Mouse (Mus musculus): Measurements from ENCODE around the gene Zdhhc9. TPM values are rescaled to one million over a fixed set of nuclear protein-coding genes. Genes with fewer than 3 reads are reported as not detected.

Gene Zdhhc9
- total RNA-seq (2014; rRNA removed) (35.4 and 38.0 TPM in 2 replicates), polyA plus RNA-seq (2015; fragmentation: Nextera tagmentation; extraction: Ambion mirVana) (5.7 and 6.4 TPM in 2 replicates)

DNA sequence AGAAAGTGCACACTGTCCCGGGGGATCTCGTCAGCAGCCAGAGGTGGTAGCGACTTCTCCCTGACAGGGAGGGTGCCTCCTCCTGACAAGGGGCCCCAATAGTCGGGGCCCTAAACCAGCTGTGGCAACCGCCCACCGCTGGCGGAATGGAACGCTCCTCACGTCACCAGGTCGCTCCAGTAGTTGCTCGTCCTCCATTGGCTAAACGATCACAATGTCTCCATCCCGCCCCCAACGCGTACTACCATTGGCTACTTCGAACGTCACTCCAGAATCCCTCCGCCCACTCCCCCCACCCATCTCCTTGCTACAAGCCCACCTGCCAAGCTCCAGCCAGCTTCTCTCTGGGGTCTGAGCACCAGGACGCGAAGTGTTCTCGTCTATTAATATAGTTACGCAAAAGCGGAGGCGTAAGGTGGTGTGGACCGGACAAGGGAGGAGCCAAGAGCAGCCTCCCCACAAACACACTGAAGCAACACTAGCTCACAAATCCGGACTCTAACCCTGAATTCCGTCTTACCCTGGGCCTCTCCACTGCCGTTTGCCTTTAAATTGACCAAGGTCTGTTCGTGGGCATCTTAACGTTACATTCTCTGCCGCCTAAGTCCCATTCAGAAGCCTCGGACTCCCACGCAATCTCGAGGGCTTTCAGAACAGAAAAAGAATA, at the start of gene Zdhhc9:
TSS of gene Zdhhc9 (minus strand) at position 360 of the 667 bp plus-strand sequence.
- no peaks in the 10 kb centered on the region for H3K36me3 ChIP-seq (ENCODE audit: insufficient read depth, low read length)
- H3K4me3 ChIP-seq (ENCODE audit: low read length), result peak within 1 kb of the TSS; percentile 67
- H3K27me3 ChIP-seq (ENCODE audit: insufficient read depth, low read length), result no peaks in the 10 kb centered on the region
- TF ChIP-seq CTCF (IDR thresholded peaks at IDR 0.05; ENCODE audit: low read depth), result no peak
- DNase-seq (ENCODE audit: low spot score) (peak; percentile 91), ATAC-seq (peak; percentile 99)
- H3K9me3 ChIP-seq (ENCODE audit: low read length), result no peaks in the 10 kb centered on the region
- H3K4me1 ChIP-seq (ENCODE audit: insufficient read depth, low read length), result no peaks in the 10 kb centered on the region
- 27% methylated on average over 34 of the region's 34 CpGs for WGBS
- peak within 1 kb of the TSS; percentile 51; the same call in 1 of the 2 replicates for H3K27ac ChIP-seq
- H3K9ac ChIP-seq (replicated peaks; ENCODE audit: low read length), result peak within 1 kb of the TSS; percentile 62
- H3K4me2 ChIP-seq (ENCODE audit: low read depth, low read length), result peak within 1 kb of the TSS; percentile 60

DNA sequence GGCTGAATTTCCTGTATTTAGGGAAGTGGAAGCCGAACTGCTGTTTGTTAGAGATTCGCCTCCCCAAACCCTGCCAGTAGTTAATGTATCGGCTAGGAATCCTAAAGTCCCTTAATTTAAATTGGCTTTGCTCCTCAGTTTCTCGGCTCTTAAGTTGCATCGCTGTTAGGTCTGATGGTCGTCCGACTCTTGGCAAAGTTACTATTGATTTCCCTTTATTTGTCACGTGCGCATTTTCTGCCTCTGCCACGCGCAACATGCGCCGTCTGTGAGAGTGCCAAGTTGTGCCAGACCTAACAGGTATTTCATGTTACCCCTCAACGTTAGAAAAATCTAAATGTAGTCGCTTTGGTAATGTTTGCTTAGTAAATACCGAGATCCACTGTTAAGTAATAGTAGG, 48.3 kb upstream of the Zdhhc9 start:
- Histone ChIP-seq H3K9me3 (ENCODE audit: low read length) (no peaks in the 10 kb centered on the region), H3K9ac (replicated peaks; ENCODE audit: low read length) (peak overlapping the region; percentile 33; the same call in 1 of the 2 replicates), H3K36me3 (ENCODE audit: insufficient read depth, low read length) (no peaks in the 10 kb centered on the region), H3K4me3 (ENCODE audit: low read length) (peak overlapping the region; percentile 48), H3K4me2 (ENCODE audit: low read depth, low read length) (peak overlapping the region; percentile 57), H3K27me3 (ENCODE audit: insufficient read depth, low read length) (no peaks in the 10 kb centered on the region), H3K4me1 (ENCODE audit: insufficient read depth, low read length) (no peaks in the 10 kb centered on the region), H3K27ac (no peak overlapping the region)
- ATAC-seq, result peak; percentile 16; the same call in 1 of the 2 replicates
- TF ChIP-seq CTCF (IDR thresholded peaks at IDR 0.05; ENCODE audit: low read depth), result no peak
- DNase-seq (ENCODE audit: low spot score), result peak; percentile 2
- 18% methylated on average over 16 of the region's 16 CpGs for WGBS

DNA sequence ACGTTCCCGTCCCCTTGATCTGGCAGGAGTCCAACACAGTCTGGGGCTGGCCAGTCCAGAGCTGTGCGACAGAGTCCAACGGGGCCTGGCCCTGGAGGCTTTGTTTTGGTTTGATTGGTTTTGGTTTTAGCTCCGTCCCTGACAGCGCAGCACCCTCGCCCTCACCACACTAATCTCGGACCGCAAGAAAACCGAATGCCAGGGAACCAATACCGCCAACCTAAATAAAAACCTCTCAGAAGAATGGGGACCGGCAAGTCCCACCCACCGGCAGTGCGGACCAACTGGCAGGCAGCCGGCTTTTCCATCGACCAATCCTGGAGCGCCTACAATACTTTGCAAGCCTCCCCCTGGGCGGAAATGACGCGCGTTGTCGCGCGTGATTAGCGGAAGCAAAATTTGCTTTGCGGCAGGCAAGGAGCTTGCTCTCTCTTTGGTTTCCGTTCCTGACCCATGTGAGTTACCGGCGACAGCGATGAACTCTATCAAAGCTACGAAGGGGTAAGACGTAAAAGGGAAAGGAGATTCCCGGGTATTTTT, 47.9 kb upstream of the Zdhhc9 start, which contains the start of gene Utp14a:
TSS of gene Utp14a (plus strand) at position 395 of the 540 bp plus-strand sequence.
- peak; percentile 97 for DNase-seq (ENCODE audit: low spot score)
- H3K4me3 ChIP-seq (ENCODE audit: low read length), result peak within 1 kb of the TSS; percentile 48
- H3K27me3 ChIP-seq (ENCODE audit: insufficient read depth, low read length), result no peaks in the 10 kb centered on the region
- H3K27ac ChIP-seq, result peak within 1 kb of the TSS; percentile 69; the same call in 1 of the 2 replicates
- 17% methylated on average over 33 of the region's 33 CpGs for WGBS
- TF ChIP-seq CTCF (IDR thresholded peaks at IDR 0.05; ENCODE audit: low read depth), result no peak
- H3K9ac ChIP-seq (replicated peaks; ENCODE audit: low read length), result peak within 1 kb of the TSS; percentile 33
- H3K9me3 ChIP-seq (ENCODE audit: low read length), result no peaks in the 10 kb centered on the region
- ATAC-seq, result peak; percentile 100
- H3K4me1 ChIP-seq (ENCODE audit: insufficient read depth, low read length), result no peaks in the 10 kb centered on the region
- no peaks in the 10 kb centered on the region for H3K36me3 ChIP-seq (ENCODE audit: insufficient read depth, low read length)
- peak within 1 kb of the TSS; percentile 62 for H3K4me2 ChIP-seq (ENCODE audit: low read depth, low read length)

DNA sequence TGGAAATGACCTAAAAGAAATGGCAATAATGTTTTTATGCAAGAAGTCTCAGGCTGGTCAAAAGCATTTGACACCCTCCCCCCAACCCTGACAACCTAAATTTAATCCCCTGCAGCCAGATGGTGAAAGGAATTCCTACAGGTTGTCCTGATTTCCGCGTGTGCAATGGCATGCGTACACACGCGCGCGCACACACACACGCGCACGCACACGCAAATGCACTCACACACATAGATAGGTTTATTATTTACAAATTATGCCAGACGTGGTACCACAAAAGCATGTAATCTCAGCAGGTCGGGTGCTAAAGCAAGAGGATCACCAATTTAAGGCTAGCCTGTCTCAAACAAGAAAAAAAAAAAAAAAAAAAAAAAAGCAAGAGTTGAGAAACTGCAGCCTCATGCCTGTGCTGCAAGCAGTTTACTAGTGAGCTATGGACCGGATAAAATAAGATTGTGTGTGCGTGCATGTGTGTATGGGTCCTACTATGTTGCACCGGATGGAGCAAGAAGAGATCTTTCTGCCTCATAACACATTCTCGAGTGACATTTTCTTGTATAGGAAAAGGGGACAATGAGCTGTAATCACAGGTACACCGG, 47.3 kb upstream of the Zdhhc9 start:
- Histone ChIP-seq H3K9ac (replicated peaks; ENCODE audit: low read length) (peak overlapping the region; percentile 33), H3K27ac (peak overlapping the region; percentile 69; the same call in 1 of the 2 replicates), H3K4me3 (ENCODE audit: low read length) (peak overlapping the region; percentile 48), H3K9me3 (ENCODE audit: low read length) (no peaks in the 10 kb centered on the region), H3K36me3 (ENCODE audit: insufficient read depth, low read length) (no peaks in the 10 kb centered on the region), H3K4me1 (ENCODE audit: insufficient read depth, low read length) (no peaks in the 10 kb centered on the region), H3K27me3 (ENCODE audit: insufficient read depth, low read length) (no peaks in the 10 kb centered on the region), H3K4me2 (ENCODE audit: low read depth, low read length) (peak overlapping the region; percentile 62)
- 32% methylated on average over 18 of the region's 18 CpGs for WGBS
- DNase-seq (ENCODE audit: low spot score) (peak; percentile 10), ATAC-seq (peak; percentile 52)
- TF ChIP-seq CTCF (IDR thresholded peaks at IDR 0.05; ENCODE audit: low read depth), result no peak

DNA sequence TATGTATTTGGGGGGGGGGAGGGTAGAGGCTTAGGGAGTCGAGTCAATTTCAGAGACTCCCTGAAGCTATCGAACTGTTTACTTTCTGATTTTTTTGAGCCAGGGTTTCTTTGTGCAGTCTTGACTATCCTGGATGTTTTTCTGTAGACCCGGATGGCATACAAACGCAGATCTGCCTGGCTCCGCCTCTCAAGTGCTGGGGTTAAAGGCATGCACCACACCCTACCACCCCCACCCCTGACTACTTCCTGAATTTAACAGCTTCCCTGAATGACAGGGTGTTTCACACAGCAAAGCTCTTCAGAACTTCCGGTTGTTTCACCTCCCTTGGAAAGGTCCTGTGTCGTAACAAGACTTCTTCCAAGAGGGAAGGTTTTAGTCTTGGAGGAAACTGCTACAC, 25.7 kb upstream of the Zdhhc9 start:
- Histone ChIP-seq H3K4me1 (ENCODE audit: insufficient read depth, low read length) (no peaks in the 10 kb centered on the region), H3K36me3 (ENCODE audit: insufficient read depth, low read length) (no peaks in the 10 kb centered on the region), H3K9ac (replicated peaks; ENCODE audit: low read length) (no peak overlapping the region), H3K27me3 (ENCODE audit: insufficient read depth, low read length) (no peaks in the 10 kb centered on the region), H3K27ac (no peak overlapping the region), H3K4me3 (ENCODE audit: low read length) (no peak overlapping the region), H3K4me2 (ENCODE audit: low read depth, low read length) (no peak overlapping the region), H3K9me3 (ENCODE audit: low read length) (no peaks in the 10 kb centered on the region)
- 78% methylated on average over 7 of the region's 7 CpGs for WGBS
- no peak for DNase-seq (ENCODE audit: low spot score)
- TF ChIP-seq CTCF (IDR thresholded peaks at IDR 0.05; ENCODE audit: low read depth), result no peak
- no peak for ATAC-seq

DNA sequence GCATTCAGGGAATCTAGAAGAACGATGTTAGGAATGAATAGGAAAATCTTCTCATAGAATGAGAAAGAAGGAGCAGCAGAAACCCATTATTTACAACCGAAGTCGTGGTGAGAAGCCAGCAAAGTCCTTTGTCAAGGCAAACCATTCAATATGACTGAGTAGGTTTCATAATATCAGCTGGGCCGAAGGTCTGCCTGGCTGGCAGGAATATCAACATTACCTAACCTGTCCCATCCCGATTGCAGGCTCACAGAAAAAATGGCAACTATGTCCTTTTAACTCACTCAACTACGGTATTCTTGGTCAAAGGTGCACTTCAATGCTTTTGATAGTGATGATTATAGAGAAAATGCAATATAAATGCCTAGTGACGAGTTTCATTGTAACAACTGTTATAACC, 17.5 kb upstream of the Zdhhc9 start:
- no peak overlapping the region for H3K27ac ChIP-seq
- H3K27me3 ChIP-seq (ENCODE audit: insufficient read depth, low read length), result no peaks in the 10 kb centered on the region
- H3K9ac ChIP-seq (replicated peaks; ENCODE audit: low read length), result no peak overlapping the region
- no peaks in the 10 kb centered on the region for H3K4me1 ChIP-seq (ENCODE audit: insufficient read depth, low read length)
- no peak for TF ChIP-seq CTCF (IDR thresholded peaks at IDR 0.05; ENCODE audit: low read depth)
- no peaks in the 10 kb centered on the region for H3K36me3 ChIP-seq (ENCODE audit: insufficient read depth, low read length)
- H3K4me3 ChIP-seq (ENCODE audit: low read length), result no peak overlapping the region
- no peaks in the 10 kb centered on the region for H3K9me3 ChIP-seq (ENCODE audit: low read length)
- DNase-seq (ENCODE audit: low spot score) (no peak), ATAC-seq (no peak)
- H3K4me2 ChIP-seq (ENCODE audit: low read depth, low read length), result no peak overlapping the region
- WGBS, result 72% methylated on average over 7 of the region's 7 CpGs
